Mouse (Mus musculus): Measurements from ENCODE around the gene Morc1. TPM values are rescaled to one million over a fixed set of nuclear protein-coding genes. Genes with fewer than 3 reads are reported as not detected.

Morc1 gene
- total RNA-seq, 4 experiments from 2014 or later: not detected

- DNase-seq (ENCODE audit: low spot score in 2 of 2): no peak
These were observed 195.1 kb downstream of the Morc1 start for GRCm38 (mm10) chr16:48626186-48626585.

- DNase-seq (ENCODE audit: low spot score in 2 of 2): no peak
These were observed 196.3 kb downstream of the Morc1 start for GRCm38 (mm10) chr16:48627296-48627695.

- no peak for DNase-seq (ENCODE audit: low spot score in 2 of 2)
These were observed 198.7 kb downstream of the Morc1 start for GRCm38 (mm10) chr16:48629710-48630109.

GRCm38 (mm10) chr16:48630466-48630865, 199.4 kb downstream of the Morc1 start:
- DNase-seq (ENCODE audit: low spot score in 2 of 2): no peak

GRCm38 (mm10) chr16:48632351-48632750, 201.3 kb downstream of the Morc1 start:
- DNase-seq (ENCODE audit: low spot score in 2 of 2): no peak

GRCm38 (mm10) chr16:48646246-48646645, 215.2 kb downstream of the Morc1 start:
- no peak for DNase-seq (ENCODE audit: low spot score in 2 of 2)

GRCm38 (mm10) chr16:48671696-48672095, 240.7 kb downstream of the Morc1 start:
- DNase-seq (ENCODE audit: low spot score in 2 of 2): no peak

- no peak for DNase-seq (ENCODE audit: low spot score in 2 of 2)
These were observed 241.6 kb downstream of the Morc1 start for GRCm38 (mm10) chr16:48672664-48673063.

- DNase-seq (ENCODE audit: low spot score in 2 of 2): peak; percentile 10
These were observed 244.6 kb downstream of the Morc1 start for GRCm38 (mm10) chr16:48675607-48676006.

- DNase-seq (ENCODE audit: low spot score in 2 of 2): no peak
These were observed 245.2 kb downstream of the Morc1 start for GRCm38 (mm10) chr16:48676205-48676604.

- DNase-seq (ENCODE audit: low spot score in 2 of 2): no peak
These were observed 246.3 kb downstream of the Morc1 start for GRCm38 (mm10) chr16:48677381-48677780.

- no peak for DNase-seq (ENCODE audit: low spot score in 2 of 2)
These were observed 247.0 kb downstream of the Morc1 start for GRCm38 (mm10) chr16:48678029-48678428.

Other genes starting within 250 kb of the Morc1 start
- not detected for gene Dppa4, start 147.5 kb upstream of the Morc1 start, total RNA-seq (2022)
- not detected for gene Dppa2, start 127.3 kb upstream of the Morc1 start, total RNA-seq (2022)
- gene Gm5485, start 18.8 kb upstream of the Morc1 start, total RNA-seq (2022): not detected